Mouse (Mus musculus): ENCODE results near the gene Gm49369.

Gm49369 gene

DNA sequence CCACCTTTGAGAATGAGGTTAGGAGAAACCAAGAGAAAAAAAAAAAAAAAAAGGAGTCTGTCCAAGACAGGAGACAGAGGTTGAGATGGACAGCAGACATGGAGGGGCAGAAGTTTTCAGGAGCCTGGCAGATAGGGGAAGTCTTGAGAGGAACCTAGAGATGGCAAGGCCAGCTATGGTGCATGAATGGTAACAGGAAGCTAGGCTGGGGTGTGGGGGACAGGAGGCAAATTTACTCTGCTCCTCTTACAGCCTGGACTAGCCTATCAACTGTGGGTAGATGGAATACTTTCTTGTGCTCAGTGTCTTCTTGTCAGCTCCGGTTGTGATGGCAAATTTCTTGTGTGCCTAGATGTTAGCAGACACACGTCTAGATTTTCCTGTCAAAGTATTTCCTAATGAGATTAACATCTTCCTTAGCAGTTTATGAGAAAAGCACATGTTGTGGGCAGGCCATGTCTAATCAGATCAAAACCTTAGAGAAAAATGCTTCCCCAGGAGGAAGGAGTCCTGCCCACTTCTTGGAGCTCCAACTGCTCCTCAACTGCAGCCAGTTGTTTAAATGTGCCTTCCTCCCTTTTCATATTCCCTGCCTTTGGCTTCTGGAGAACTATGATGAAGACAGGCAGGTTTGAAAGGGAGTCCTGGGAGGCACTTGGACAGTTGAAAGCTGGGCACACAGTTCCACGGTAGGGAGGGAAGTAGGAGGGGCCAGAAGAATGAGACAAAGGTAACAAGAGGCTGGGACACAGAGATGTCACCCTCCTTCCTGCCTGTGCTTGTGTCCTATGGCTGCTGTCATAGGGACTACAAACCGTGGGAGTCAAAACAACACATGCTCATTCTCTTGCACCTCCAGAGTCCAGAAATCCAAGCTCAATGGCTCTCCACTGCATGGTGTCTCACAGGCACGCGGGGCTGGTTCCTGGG, 12.1 kb upstream of the Gm49369 start:
- DNase-seq (ENCODE audit: low read depth) = no peak

DNA sequence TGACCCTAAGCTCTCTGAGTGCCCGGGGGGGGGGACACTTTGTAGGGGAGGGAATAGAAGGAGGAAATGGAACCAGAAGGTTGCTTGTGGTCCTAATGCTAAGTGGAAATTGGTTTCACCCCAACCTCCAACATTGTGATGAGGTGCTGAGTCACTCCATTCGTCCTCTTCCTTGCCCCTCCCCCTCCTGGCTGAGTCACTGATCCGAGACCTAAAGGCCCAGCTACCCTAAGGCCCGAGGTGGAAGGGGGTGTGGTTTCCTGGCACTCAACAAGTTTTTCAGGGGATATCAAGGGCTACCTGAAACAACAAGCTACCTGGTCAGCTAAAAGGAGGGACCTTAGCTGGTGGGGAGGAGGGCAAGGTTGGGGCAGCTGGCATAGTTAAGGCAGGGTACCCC, 10.7 kb upstream of the Gm49369 start:
- DNase-seq (ENCODE audit: low read depth) = peak; percentile 80

DNA sequence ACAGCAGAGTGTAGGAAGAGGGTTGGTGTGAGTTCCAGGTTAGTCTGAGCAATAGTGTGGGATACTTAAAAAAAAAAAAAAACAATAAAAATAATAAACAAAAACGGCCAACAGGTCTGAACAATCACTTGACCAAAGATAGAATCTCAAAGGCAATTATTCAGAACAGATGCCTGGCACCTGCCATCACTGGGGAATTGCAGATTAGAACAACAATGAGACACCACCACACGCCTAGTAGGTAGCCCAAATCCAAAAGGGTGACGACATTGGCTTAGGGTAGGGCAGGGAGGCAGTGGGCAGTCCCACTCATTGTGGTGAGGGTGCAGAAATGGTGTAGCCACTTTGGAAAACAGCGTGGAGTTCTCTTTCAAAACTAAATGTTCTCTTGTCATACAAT, 9.1 kb upstream of the Gm49369 start:
- no peak for DNase-seq (ENCODE audit: low read depth)

DNA sequence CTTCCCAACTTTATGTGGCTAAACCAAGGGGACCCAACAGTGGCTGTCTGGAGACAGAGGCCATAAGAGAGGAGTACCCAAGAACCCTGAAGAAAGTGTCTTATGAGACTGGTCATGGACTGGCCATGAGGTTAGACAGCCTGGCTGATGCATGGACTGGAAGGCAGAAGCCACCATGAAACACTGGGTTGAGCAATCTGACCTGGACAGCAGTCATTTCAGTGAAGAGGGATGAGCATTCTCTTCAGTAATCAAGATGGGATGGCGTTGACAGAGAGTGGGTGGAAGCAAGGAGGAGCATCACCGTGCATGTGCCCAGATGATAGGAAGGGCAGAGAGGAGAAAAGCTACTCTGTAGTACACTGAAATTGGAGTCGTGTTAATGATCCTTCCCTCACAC, 8.6 kb upstream of the Gm49369 start:
- no peak for DNase-seq (ENCODE audit: low read depth)

DNA sequence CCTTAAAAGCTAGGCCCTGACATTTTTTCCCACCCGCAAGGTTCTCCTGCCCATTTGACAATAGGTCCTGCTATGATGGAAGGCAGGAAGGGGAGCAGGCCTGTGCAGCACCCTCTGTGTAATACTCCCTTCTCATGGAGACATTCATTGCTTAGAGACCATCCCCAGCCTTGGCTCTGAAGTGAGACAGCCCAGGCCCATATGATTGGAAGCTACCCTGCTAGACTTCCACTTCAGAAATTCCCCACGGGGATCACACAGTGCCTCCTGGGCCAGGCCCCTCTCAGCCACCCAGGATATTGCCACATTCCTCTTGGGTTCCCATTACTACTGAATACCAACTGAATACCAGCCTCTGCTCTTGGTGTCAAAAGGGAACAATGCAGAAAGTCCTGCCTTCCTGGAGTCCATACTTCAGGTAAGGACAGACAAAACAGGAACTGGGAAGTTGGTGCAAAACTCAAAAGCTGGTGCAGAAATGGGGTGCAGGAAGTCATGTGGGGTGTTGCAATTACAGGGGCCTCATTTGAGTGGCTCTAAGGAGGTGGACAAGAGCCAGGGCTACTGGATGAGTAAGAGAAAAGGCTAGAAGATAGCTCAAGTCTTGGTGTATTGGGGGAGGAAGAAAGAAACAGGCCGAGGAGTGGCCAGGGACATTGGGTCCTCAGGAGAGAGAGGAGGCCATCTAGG, 7.6 kb upstream of the Gm49369 start:
- no peak for DNase-seq (ENCODE audit: low read depth)

DNA sequence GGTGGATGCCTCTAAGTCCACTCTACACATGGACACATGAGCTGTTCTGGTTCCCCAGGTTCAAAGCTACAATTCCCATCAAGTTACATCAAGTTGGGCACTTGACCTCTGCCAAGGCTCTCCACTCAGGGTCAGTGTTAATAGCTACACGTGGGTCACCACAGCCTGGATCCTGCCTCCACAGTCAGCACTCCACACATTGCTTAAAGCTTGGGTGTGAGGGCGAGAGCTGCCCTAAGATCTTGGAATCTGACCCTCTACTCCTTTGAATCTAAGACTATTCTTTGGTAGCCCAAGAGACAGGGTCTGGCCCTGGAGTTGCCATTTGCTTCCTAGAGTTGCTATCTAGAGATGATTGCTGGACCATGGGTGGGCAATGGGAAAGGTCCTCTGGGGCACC, 6.3 kb upstream of the Gm49369 start:
- DNase-seq (ENCODE audit: low read depth) = no peak

DNA sequence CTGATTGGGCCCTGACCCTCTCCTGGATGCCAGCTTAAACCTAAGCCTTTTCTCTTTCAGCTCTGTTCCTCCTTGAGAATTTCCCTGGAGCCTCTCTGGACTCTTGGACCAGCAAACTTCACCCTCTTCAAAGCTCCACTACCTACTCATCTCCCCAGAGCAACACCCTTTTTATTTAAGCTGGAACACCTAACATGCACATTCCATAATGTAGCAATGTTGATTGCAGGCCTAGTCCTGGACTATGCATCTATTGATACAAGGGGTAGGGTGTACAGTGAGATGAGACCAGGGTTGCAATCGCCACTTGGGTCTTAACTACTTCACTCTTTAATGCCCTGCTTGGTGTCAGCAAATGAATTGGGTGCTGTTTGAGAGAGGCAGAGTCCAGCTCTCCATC, 5.7 kb upstream of the Gm49369 start:
- no peak for DNase-seq (ENCODE audit: low read depth)

DNA sequence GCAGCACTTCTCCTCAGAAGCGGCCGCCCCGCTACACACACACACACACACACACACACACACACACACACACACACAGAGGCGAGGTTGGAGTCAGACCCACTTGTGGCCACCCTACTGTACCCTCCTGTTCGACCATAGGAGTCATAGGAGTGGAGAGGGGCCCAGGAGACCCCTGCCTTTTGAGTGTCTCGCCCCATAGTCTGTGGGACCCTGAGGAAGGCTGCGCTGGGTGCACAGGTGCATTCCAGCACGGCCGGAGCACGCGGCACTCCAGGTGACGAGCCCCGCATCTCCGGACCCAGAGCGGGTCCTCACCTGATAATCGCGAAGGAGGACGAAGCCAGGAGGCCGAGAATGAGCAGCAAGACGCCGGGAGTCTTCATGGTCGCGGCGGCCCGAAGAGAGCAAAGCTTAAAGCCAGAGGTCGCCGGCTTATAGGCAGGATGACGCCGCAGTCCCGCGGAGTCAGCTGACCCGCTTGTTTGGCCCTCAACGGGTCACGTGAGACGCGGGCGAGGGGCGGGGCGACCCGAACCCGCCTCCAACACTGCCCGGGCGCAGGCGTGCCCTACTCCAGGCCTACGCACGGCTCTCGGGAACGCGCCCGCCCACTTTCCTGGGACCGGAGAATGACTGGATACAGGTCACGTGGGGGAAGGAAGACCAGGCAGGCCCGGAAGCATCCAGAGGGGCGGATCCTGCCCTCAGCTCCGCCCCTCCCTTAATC, 5.1 kb upstream of the Gm49369 start, which contains the start of gene Ctsd:
TSS of gene Ctsd (minus strand) at position 620 of the 730 bp plus-strand sequence.
- DNase-seq (ENCODE audit: low read depth) = peak; percentile 93

DNA sequence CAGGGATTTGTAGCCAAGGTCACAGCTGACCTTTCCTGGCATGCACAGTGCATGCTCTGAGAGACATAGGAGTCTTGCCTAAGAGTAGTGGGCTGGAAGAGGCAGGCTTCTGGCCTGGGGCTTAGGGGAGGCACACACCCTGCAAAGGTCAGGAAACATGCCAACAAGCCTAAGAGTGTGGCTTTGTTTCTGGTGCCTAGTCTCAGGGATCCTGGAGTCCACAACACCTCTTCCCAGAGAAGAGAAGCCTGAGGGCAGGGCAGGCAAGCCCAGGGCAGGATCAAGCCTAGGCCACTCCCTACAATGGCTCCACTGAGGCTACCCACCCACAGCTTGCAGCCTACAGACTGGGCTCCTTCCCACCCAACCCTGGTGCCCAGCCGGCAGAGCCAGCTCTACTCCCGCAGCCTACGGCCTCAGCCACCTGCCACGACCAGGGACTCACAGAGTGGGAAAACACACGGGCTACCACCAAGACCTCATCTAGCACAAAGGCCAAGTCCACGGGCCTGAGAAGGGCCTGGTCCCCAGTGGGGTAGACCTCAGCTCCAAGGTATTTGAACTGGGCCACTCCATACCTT, 4.2 kb upstream of the Gm49369 start:
- no peak for DNase-seq (ENCODE audit: low read depth)

DNA sequence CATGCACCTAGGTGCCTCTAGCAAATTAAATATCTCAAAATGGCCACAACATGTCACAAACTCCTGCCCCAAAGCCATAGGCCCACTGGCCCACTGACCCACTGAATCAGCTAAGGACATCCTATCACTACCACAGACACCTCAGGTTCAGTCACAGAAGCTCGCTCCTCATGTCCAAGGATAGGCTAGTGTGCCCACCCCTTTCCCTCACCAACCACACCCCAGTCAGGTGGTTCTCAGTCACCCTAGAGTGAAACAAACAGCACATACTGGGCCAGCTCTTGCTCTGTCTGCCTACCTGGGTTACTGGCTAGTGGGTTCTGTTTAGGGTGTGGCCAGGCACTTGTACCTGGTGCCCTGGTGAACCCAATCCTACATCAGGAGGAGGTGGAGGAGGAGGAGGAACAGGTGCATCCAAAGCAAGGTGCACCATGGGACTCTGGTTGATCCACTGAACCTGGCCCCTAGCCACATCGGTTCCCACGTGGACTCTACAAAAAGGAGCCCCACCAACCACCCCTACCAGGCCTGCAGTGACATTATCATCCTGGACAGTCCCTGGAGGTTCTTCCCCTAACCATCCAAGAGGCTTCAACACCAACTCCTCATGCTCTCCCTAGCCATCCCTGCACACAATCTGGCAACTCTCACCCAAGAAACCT, 3.4 kb upstream of the Gm49369 start:
- no peak for DNase-seq (ENCODE audit: low read depth)

DNA sequence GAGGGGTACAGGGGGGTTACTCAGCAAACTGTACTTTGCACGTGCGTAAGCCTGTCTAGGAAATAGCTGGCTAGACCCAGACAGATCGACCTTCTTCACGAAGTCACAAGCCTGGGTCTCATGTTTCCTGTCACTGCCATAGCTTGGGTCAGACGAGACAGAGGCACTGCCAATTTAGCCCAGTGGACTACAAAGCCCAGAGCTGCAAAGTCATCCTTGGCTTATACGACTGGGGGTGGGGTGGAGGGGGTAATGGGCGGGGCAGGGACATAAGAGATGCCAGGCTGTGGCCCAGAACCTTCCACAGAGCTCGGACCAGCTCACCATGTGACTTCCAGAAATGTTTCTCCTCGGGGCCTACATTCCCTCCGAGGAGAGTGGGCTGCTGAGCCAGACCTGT, 1.8 kb upstream of the Gm49369 start:
- no peak for DNase-seq (ENCODE audit: low read depth)

DNA sequence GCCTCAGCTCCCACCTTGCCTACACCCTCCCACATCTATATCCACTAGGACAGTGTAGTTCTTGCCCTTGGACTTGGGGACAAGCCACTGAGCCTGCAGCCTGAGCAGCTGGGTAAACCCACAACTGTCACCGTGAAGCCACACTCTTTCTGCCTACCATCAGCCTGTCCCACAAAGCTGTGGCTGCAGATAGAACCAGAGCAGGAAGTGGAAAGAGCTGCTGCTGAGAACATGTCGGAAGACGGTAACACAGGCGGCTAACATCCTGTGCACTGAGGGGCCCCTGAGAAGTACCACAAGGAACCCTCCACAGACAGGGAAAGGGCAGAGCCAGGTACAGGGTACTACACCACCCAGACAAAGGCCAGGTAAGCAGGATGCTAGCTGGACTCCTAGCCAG, 1.3 kb downstream of the Gm49369 start:
- peak; percentile 75 for DNase-seq (ENCODE audit: low read depth)

DNA sequence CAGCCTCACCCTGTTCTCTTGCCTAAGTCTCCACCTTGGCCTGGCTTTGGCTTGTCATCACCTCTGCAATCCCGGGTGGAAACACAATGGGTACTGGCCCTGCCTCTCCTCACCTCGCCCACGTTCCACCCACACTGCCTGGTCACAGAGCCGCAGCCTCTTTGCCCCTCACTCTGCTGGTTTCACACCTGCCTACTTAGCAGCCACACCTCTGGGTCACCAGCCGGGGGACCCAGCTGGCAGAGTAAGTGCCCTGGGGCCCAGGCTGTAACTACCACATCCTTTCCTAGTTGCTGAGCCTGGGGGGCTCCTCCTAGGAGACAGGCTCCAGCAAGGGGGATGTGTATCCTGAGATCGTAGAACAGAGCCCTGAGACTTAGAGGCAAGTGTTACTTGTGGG, 3.3 kb downstream of the Gm49369 start:
- peak; percentile 50 for DNase-seq (ENCODE audit: low read depth)

DNA sequence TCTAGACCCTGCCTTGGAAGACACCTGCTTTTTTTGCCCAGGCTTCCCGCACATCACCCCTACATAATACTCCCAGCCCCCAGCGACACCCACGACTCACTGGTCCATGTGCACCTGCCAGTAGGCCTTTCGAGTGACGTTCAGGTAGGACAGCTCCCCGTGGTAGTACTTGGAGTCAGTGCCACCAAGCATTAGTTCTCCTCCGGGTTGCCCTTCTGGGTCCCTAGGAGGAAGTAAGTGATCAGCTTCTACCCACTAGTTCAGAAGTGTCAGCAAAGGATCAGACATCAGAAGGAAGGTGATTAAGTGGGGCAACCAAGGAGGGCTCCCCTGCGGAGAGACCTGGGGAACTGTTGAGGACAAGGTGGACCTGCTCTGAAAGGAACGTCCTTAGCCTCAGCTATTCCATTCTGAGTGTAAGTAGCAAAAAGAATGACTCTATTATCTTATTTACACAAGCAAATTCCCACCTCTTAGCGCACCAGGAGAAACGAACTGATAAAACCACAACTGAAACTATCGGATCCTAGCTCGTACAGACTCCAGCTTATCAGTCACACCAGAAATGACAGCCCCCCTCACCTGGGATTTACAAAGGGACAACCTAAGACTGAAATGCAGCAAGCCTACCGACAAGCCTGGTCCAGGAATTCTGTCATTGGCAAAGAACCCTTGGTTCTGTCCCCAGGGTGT, 5.1 kb downstream of the Gm49369 start:
- no peak for DNase-seq (ENCODE audit: low read depth)

DNA sequence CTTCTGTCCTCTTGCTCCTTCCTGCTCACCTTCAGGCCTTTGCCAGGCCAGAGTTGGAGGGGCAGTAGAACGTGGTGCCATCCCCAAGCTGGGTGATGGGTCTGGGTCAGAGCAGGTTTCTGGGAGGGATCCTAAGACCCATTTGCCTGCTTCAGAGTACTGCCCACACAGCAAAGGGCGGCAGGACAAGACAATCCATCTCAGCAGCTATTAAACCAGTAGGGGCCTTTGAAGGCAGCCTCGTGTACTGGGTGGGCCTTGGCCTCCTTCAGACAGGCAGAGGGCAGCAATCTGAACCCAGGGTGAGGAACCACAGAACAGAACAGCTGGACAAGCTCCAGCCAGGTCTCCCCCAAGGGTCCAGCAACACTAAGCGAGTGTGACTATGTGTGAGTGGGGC, 6.4 kb downstream of the Gm49369 start:
- DNase-seq (ENCODE audit: low read depth) = no peak

DNA sequence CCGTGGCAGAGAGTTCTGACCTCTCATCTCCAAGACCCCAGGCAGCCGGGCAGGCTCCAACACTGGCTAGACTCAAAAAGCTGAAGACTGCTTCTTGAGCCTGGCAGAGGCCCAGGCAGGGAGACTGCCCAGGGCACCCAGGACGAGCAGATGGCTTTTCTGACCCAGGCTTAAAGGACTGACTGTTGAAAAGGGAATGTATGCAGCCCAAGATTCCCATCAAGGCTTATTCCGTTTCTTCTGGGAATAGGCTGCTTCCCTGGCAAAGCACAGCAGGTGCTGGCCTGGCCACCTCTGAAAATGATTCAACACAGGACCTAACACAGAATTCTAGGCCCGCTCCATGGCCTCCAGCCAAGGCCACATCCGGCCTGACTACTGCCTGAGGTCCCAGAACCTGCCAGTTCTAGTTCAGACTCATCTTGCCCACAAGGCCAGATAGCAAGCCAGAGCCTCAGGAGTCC, 7.2 kb downstream of the Gm49369 start:
- DNase-seq (ENCODE audit: low read depth) = no peak

DNA sequence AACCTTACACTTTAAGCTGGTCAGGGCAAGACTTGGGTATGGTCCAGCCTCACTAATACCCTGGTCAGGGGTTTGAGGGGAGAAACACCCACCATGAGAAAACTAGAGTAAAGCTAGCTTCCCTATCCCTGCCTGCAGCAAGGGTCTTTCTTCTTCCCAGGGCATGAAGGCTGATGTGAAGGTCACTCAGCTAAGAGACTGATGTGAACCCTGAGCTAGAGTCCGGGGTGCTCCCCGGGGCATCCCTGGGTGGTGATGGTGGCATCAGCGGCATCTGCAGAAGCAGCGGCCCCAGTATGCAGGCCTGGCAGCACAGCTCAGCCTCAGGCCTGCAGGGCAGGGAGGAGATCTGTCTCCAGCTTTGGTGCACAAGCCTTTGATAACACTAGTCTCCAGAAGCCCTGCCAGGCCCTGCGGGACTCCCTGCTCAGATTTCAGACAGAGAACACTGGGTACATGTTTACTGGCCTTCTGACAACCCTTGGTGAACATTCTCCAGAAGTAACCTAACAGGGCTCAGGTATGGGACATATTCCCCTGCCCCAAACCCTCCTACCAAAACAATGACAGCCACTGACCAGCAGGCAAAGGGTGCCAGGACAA, 8.0 kb downstream of the Gm49369 start:
- no peak for DNase-seq (ENCODE audit: low read depth)

DNA sequence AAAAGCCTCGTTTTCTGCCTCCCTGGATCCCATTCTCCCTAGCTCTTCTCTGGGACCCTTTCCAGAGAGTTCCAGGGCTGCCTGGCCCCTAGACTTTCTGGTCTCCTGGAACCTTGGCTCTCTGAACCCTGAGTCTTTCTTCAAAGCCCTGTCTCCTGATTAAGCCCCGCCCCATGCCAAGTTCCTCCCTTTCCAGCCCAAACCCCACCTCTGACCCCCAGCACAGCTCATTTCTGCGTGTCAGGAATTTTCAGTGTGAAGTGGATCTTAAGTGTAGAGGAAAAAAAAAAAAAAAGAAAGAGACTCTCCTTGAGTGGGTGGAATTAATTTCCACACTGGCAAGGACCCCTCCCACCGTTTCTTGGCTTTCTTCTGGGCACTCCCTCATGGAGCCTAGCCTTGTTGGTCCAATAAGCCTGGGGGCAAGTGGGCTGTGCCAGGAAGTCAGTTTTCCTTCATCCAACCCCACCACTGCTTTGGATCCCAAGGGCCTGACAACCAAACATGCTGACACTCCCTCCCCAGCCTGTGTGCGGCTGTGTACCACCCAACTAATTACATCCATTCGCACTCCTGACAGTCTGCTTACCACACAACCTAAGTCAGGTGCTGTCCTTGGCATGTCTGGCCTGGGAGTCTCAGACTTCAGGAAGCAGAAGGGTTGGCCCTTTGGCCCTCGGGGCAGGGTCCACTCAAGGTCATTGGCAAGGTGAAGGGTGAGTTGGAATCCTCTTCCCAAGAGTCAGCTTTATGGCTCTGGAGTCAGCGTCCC, 8.6 kb downstream of the Gm49369 start, which contains the start of gene Ifitm10:
TSS of gene Ifitm10 (minus strand) at position 113 of the 772 bp plus-strand sequence.
- DNase-seq (ENCODE audit: low read depth) = no peak

DNA sequence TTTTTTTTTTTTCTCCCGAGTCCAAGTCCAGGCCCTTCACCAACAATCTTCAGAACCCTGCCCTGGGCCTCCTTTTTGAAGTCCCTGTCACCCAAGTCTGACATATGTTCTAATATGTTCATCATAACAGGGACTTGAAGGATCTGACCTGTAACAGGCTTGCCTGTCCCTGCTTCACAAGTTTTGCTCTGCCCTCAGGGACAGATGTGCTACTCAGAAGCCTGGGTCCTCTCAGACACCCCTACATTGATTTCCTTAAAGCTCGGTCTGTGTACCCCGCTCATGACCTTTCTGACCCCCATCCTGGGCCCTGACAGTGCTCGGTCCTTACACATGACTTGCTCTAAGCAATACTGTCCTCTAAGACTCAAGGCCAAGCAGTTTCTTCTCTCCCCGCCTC, 9.4 kb downstream of the Gm49369 start:
- no peak for DNase-seq (ENCODE audit: low read depth)

Measured in induced T-regulatory cell, adult 2 months (primary cell).